Mouse (Mus musculus): Measurements from ENCODE around the gene Olfr159.
"Not testable (repeated sequence)": the region's sequence is repeated elsewhere in the genome, so short reads cannot be mapped to it uniquely, and the experiment has no call there.

The Olfr159 gene

GRCm38 (mm10) chr4:43770909-43771308, at the start of gene Olfr159:
Gene Olfr159 (minus strand): TSS chr4:43771009.
- no peak for DNase-seq

GRCm38 (mm10) chr4:43798936-43799335, 28.1 kb upstream of the Olfr159 start:
- no peak for DNase-seq

- not testable (repeated sequence) for DNase-seq
These were observed 25.0 kb upstream of the Olfr159 start for GRCm38 (mm10) chr4:43795844-43796243.

GRCm38 (mm10) chr4:43795296-43795695, 24.5 kb upstream of the Olfr159 start:
- DNase-seq = no peak

- no peak for DNase-seq
These were observed 1.5 kb upstream of the Olfr159 start for GRCm38 (mm10) chr4:43772304-43772703.

- no peak for DNase-seq
These were observed 817 bp upstream of the Olfr159 start for GRCm38 (mm10) chr4:43771626-43772025.

- no peak for DNase-seq
These were observed 1.4 kb downstream of the Olfr159 start for GRCm38 (mm10) chr4:43769374-43769773.

GRCm38 (mm10) chr4:43768341-43768740, 2.5 kb downstream of the Olfr159 start:
- DNase-seq = no peak

- DNase-seq = peak; percentile 31
These were observed 7.4 kb downstream of the Olfr159 start for GRCm38 (mm10) chr4:43763410-43763809.

- DNase-seq = no peak
These were observed 9.5 kb downstream of the Olfr159 start for GRCm38 (mm10) chr4:43761336-43761735.

GRCm38 (mm10) chr4:43760460-43760859, 10.3 kb downstream of the Olfr159 start:
- peak; percentile 8 for DNase-seq

GRCm38 (mm10) chr4:43759571-43760418, 11.0 kb downstream of the Olfr159 start:
- peak; percentile 38 for DNase-seq

GRCm38 (mm10) chr4:43757213-43757612, 13.6 kb downstream of the Olfr159 start:
- no peak for DNase-seq

- no peak for DNase-seq
These were observed 25.6 kb downstream of the Olfr159 start for GRCm38 (mm10) chr4:43745187-43745586.

GRCm38 (mm10) chr4:43743099-43743498, 27.7 kb downstream of the Olfr159 start:
- DNase-seq = no peak

- no peak for DNase-seq
These were observed 28.2 kb downstream of the Olfr159 start for GRCm38 (mm10) chr4:43742637-43743036.

- no peak for DNase-seq
These were observed 29.3 kb downstream of the Olfr159 start for GRCm38 (mm10) chr4:43741526-43741925.

- DNase-seq = no peak
These were observed 31.7 kb downstream of the Olfr159 start for GRCm38 (mm10) chr4:43738989-43739674.

GRCm38 (mm10) chr4:43737144-43737543, 33.7 kb downstream of the Olfr159 start:
- no peak for DNase-seq

GRCm38 (mm10) chr4:43733186-43733585, 37.6 kb downstream of the Olfr159 start:
- no peak for DNase-seq

- DNase-seq = no peak
These were observed 38.6 kb downstream of the Olfr159 start for GRCm38 (mm10) chr4:43732171-43732570.

GRCm38 (mm10) chr4:43730750-43731297, 40.0 kb downstream of the Olfr159 start:
- no peak for DNase-seq

- DNase-seq = no peak
These were observed 40.8 kb downstream of the Olfr159 start, which contains the start of gene Spaar for GRCm38 (mm10) chr4:43729794-43730550. Gene Spaar (plus strand): TSS chr4:43730034.

Data from layer of hippocampus, adult 9-11 months (tissue).